Mouse (Mus musculus): ENCODE results near the gene Nr5a2. TPM values are rescaled to one million over a fixed set of nuclear protein-coding genes. Genes with fewer than 3 reads are reported as not detected.
A peak's percentile ranks its signal among the peaks of the same experiment; 100 is the strongest.
"Not testable (repeated sequence)": the region's sequence is repeated elsewhere in the genome, so short reads cannot be mapped to it uniquely, and the experiment has no call there.

The Nr5a2 gene
- total RNA-seq, 2 experiments from 2014 or later, result 2.4 to 3.0 TPM

GRCm38 (mm10) chr1:136832305-136833152 is 127.7 kb downstream of the Nr5a2 start:
- DNase-seq, result peak; percentile 11

- no peak for DNase-seq
These were observed 129.3 kb downstream of the Nr5a2 start for GRCm38 (mm10) chr1:136830992-136831391.

GRCm38 (mm10) chr1:136829931-136830330 is 130.3 kb downstream of the Nr5a2 start:
- DNase-seq, result no peak

- no peak for DNase-seq
These were observed 136.4 kb downstream of the Nr5a2 start for GRCm38 (mm10) chr1:136823897-136824296.

DNA sequence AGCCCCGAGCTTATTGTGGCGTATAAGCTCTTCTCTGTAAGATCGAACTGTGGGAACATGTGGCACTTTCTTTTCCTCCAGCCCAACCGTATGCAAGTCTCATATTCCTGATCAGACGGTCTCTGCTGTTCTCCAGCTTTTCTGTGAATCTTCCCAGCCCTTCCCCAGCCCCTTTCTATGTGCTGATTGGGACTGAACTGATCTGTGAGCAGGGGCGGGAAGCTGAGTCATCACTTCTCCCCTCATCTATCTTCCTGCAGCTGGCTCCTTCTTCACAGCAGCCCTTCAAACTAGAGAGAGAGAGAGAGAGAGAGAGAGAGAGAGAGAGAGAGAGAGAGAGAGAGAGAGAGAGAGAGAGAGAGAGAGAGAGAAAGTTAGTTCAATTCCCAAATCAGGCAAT is 159.6 kb downstream of the Nr5a2 start:
- no peak for DNase-seq

- peak; percentile 14 for DNase-seq
These were observed 163.7 kb downstream of the Nr5a2 start for GRCm38 (mm10) chr1:136796361-136797090.

DNA sequence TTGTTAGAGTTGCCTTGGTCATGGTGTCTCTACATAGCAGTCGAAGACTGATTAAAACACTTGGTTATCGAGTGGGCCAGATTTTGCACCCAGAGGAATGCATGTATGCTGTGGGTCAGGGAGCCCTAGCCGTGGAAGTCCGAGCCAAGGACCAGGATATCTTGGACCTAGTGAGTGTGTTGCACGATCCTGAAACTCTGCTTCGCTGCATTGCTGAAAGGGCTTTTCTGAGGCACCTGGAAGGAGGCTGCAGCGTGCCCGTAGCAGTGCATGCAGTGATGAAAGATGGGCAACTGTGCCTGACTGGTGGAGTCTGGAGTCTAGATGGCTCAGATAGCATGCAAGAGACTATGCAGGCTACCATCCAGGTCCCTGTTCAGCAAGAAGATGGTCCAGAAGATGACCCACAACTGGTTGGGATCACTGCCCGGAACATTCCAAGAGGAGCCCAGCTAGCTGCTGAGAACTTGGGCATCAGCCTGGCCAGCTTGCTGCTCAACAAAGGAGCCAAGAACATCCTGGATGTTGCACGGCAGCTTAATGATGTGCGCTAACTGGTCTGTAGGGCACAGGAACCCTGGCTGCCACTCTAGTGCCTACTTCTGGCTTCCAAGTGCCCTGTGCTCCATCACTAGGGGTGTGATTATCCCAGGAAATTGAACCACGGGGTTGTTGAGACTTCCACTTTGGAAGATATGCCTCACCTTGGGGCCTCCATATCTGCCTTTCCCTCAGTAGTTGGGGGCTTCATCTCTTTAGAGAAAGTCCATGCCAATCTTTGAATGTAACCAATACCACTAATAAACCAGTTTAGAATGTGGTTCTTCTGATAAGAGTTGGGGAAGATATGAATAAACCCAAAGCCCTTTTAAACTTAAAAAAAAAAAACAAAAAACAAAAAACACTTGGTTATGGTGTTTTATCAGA is 167.0 kb downstream of the Nr5a2 start:
- not testable (repeated sequence) for DNase-seq

All from heart, postnatal 4 days (tissue).